Mouse (Mus musculus) intestine, embryonic 16.5 days (tissue): ENCODE measurements around the gene Adgb. TPM values are rescaled to one million over a fixed set of nuclear protein-coding genes. Genes with fewer than 3 reads are reported as not detected.
"Not testable (repeated sequence)": the region's sequence is repeated elsewhere in the genome, so short reads cannot be mapped to it uniquely, and the experiment has no call there.

ENCODE experiments used
- ATAC-seq: fragments of 200-750 bp; cut with Nextera tagmentation; 2 replicates; pipeline ENCODE4 v1.8.0; 2017; ENCODE audit warnings: moderate TSS enrichment, moderate library complexity
- H3K27ac ChIP-seq: fragments of 300-500 bp; sonication (generic); 2 replicates; pipeline ENCODE4 v1.5.1; 2014; ENCODE audit warnings: mild to moderate bottlenecking, low read length
- H3K27me3 ChIP-seq: fragments of 300-500 bp; sonication (generic); replicated peaks from 2 replicates; pipeline ENCODE4 v1.6.1; 2014; ENCODE audit warnings: low read length, control low read depth, mixed read lengths; ENCODE audit not compliant: control insufficient read depth, insufficient read depth
- H3K36me3 ChIP-seq: fragments of 300-500 bp; sonication (generic); 2 replicates; pipeline ENCODE4 v1.6.1; 2014; ENCODE audit warnings: low read length, control low read depth; ENCODE audit not compliant: control insufficient read depth, insufficient read depth
- H3K4me1 ChIP-seq: fragments of 300-500 bp; sonication (generic); 2 replicates; pipeline ENCODE4 v1.6.1; 2014; ENCODE audit warnings: low read length, control low read depth, mixed read lengths; ENCODE audit not compliant: control insufficient read depth, insufficient read depth
- H3K4me2 ChIP-seq: fragments of 300-500 bp; sonication (generic); 2 replicates; pipeline ENCODE4 v1.6.1; 2014; ENCODE audit warnings: low read depth, low read length, control low read depth
- H3K4me3 ChIP-seq: fragments of 300-500 bp; sonication (generic); 2 replicates; pipeline ENCODE4 v1.5.1; 2014; ENCODE audit warnings: mild to moderate bottlenecking, low read length
- H3K9ac ChIP-seq: fragments of 300-500 bp; sonication (generic); 2 replicates; pipeline ENCODE4 v1.6.1; 2014; ENCODE audit warnings: low read depth, low read length
- H3K9me3 ChIP-seq: fragments of 300-500 bp; sonication (generic); 2 replicates; pipeline ENCODE4 v1.6.1; 2016; ENCODE audit warnings: low read length, control low read depth; ENCODE audit not compliant: control insufficient read depth
- WGBS: fragments of 180-500 bp; shearing (Covaris S2); extraction: QIAGEN DNeasy Blood & Tissue Kit; methylation state at CpG from one replicate; pipeline ENCODE4 v1.1.7; 2014; 5-methylcytosine and 5-hydroxymethylcytosine counted together
- polyA plus RNA-seq: library from polyadenylated mRNA; unstranded; fragments of >200 nt; fragmentation: Nextera tagmentation; extraction: Ambion mirVana; gene quantifications from 2 replicates; pipeline ENCODE4 v1.2.1, GENCODE M21; 2015

The Adgb gene
- polyA plus RNA-seq = 0.17 and 0.27 TPM in 2 replicates

GRCm38 (mm10) chr10:10471961-10472610 lies at the start of gene Adgb:
TSS of gene Adgb (minus strand) at chr10:10472326.
- Histone ChIP-seq H3K4me1 (peaks cover 6% of the 10 kb centered on the region; the same call in 1 of the 2 replicates), H3K27me3 (no peaks in the 10 kb centered on the region), H3K9me3 (no peaks in the 10 kb centered on the region), H3K4me3 (peak within 1 kb of the TSS; percentile 29), H3K36me3 (no peaks in the 10 kb centered on the region), H3K27ac (no peak within 1 kb of the TSS), H3K4me2 (peak within 1 kb of the TSS; percentile 53), H3K9ac (0 out of 2 replicates have a peak within 1 kb of the TSS, but pooled peaks have one; percentile 43)
- ATAC-seq = peak; percentile 87
- WGBS = 7% methylated on average over 22 of the region's 22 CpGs

GRCm38 (mm10) chr10:10480139-10480538 lies 8.0 kb upstream of the Adgb start:
- Histone ChIP-seq H3K9ac (no peak overlapping the region), H3K27ac (no peak overlapping the region), H3K27me3 (no peaks in the 10 kb centered on the region), H3K9me3 (no peaks in the 10 kb centered on the region), H3K4me2 (no peak overlapping the region), H3K4me1 (no peaks in the 10 kb centered on the region), H3K4me3 (no peak overlapping the region), H3K36me3 (no peaks in the 10 kb centered on the region)
- ATAC-seq = no peak
- WGBS = 67% methylated on average over 1 of the region's 1 CpGs

GRCm38 (mm10) chr10:10477429-10477828 lies 5.3 kb upstream of the Adgb start:
- H3K4me2 ChIP-seq, H3K4me1 ChIP-seq, H3K9ac ChIP-seq, H3K27ac ChIP-seq, H3K36me3 ChIP-seq, ATAC-seq, H3K27me3 ChIP-seq, H3K4me3 ChIP-seq, H3K9me3 ChIP-seq: not testable (repeated sequence)
- 51% methylated on average over 10 of the region's 10 CpGs for WGBS

- Histone ChIP-seq H3K9me3 (no peaks in the 10 kb centered on the region), H3K9ac (no peak overlapping the region), H3K36me3 (no peaks in the 10 kb centered on the region), H3K27ac (no peak overlapping the region), H3K27me3 (no peaks in the 10 kb centered on the region), H3K4me1 (peaks cover 6% of the 10 kb centered on the region; the same call in 1 of the 2 replicates), H3K4me2 (no peak overlapping the region), H3K4me3 (no peak overlapping the region)
- 55% methylated on average over 5 of the region's 5 CpGs for WGBS
- ATAC-seq = 0 out of 2 replicates have a peak, but pooled peaks have one; percentile 52
Measured at GRCm38 (mm10) chr10:10476956-10477355, 4.8 kb upstream of the Adgb start.

- H3K9me3 ChIP-seq = no peaks in the 10 kb centered on the region
- WGBS = 60% methylated on average over 2 of the region's 2 CpGs
- H3K4me2 ChIP-seq = no peak overlapping the region
- no peak for ATAC-seq
- no peak overlapping the region for H3K9ac ChIP-seq
- no peaks in the 10 kb centered on the region for H3K36me3 ChIP-seq
- no peak overlapping the region for H3K27ac ChIP-seq
- no peaks in the 10 kb centered on the region for H3K27me3 ChIP-seq
- peaks cover 6% of the 10 kb centered on the region; the same call in 1 of the 2 replicates for H3K4me1 ChIP-seq
- no peak overlapping the region for H3K4me3 ChIP-seq
Measured at GRCm38 (mm10) chr10:10476549-10476948, 4.4 kb upstream of the Adgb start.

- Histone ChIP-seq H3K4me1 (peaks cover 6% of the 10 kb centered on the region; the same call in 1 of the 2 replicates), H3K9me3 (no peaks in the 10 kb centered on the region), H3K4me2 (no peak overlapping the region), H3K4me3 (no peak overlapping the region), H3K36me3 (no peaks in the 10 kb centered on the region), H3K27me3 (no peaks in the 10 kb centered on the region), H3K27ac (no peak overlapping the region), H3K9ac (no peak overlapping the region)
- 24% methylated on average over 6 of the region's 6 CpGs for WGBS
- ATAC-seq = peak; percentile 81
Measured at GRCm38 (mm10) chr10:10468699-10469547, 3.2 kb downstream of the Adgb start.

GRCm38 (mm10) chr10:10460113-10460512 lies 12.0 kb downstream of the Adgb start:
- H3K9ac ChIP-seq = no peak overlapping the region
- H3K4me3 ChIP-seq = no peak overlapping the region
- H3K4me1 ChIP-seq = no peaks in the 10 kb centered on the region
- no peaks in the 10 kb centered on the region for H3K27me3 ChIP-seq
- ATAC-seq = no peak
- H3K27ac ChIP-seq = no peak overlapping the region
- no peaks in the 10 kb centered on the region for H3K9me3 ChIP-seq
- no peaks in the 10 kb centered on the region for H3K36me3 ChIP-seq
- H3K4me2 ChIP-seq = no peak overlapping the region
- WGBS = 69% methylated on average over 2 of the region's 2 CpGs

GRCm38 (mm10) chr10:10456991-10457390 lies 15.1 kb downstream of the Adgb start:
- H3K4me1 ChIP-seq = no peaks in the 10 kb centered on the region
- no peak for ATAC-seq
- no peak overlapping the region for H3K9ac ChIP-seq
- no peaks in the 10 kb centered on the region for H3K36me3 ChIP-seq
- no peaks in the 10 kb centered on the region for H3K27me3 ChIP-seq
- no peak overlapping the region for H3K4me2 ChIP-seq
- WGBS = 86% methylated on average over 5 of the region's 5 CpGs
- H3K9me3 ChIP-seq = no peaks in the 10 kb centered on the region
- H3K27ac ChIP-seq = no peak overlapping the region
- no peak overlapping the region for H3K4me3 ChIP-seq

- no peak overlapping the region for H3K27ac ChIP-seq
- H3K36me3 ChIP-seq = no peaks in the 10 kb centered on the region
- no peaks in the 10 kb centered on the region for H3K9me3 ChIP-seq
- WGBS = 46% methylated on average over 3 of the region's 3 CpGs
- no peak overlapping the region for H3K4me3 ChIP-seq
- no peak overlapping the region for H3K4me2 ChIP-seq
- no peaks in the 10 kb centered on the region for H3K27me3 ChIP-seq
- no peak overlapping the region for H3K9ac ChIP-seq
- no peaks in the 10 kb centered on the region for H3K4me1 ChIP-seq
- ATAC-seq = peak; percentile 66
Measured at GRCm38 (mm10) chr10:10449067-10449466, 23.1 kb downstream of the Adgb start.
